Mouse (Mus musculus): ENCODE results near the gene Hist1h2ba.

Hist1h2ba gene

GRCm38 (mm10) chr13:23933421-23934210 is at the start of gene Hist1h2ba:
Gene Hist1h2ba, minus strand, starts transcription at chr13:23934156.
- DNase-seq (ENCODE audit: extremely low read depth, insufficient read length, low spot score), result peak; percentile 32

- no peak for DNase-seq (ENCODE audit: extremely low read depth, insufficient read length, low spot score)
These were observed 38.3 kb upstream of the Hist1h2ba start for GRCm38 (mm10) chr13:23972271-23972670.

GRCm38 (mm10) chr13:23971870-23972269 is 37.9 kb upstream of the Hist1h2ba start:
- no peak for DNase-seq (ENCODE audit: extremely low read depth, insufficient read length, low spot score)

DNA sequence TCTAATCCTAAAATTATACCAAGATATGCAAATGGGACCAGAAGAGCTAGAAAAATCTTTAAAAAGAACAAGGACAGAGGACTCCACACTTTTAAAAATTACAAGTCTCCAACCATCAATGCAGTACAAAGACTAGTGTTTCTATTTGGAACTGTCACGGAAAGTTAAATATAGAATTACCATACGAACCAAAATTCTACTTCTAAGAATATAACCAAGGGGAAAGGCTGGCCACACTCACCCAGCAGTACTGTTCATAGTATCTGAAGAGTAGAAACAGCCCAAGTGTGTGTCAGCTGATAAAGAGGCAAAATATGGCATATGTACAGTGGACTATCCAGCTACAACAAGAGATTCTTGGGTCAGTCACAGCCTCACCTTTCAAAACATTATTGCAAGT is 31.0 kb upstream of the Hist1h2ba start:
- no peak for DNase-seq (ENCODE audit: extremely low read depth, insufficient read length, low spot score)

- DNase-seq (ENCODE audit: extremely low read depth, insufficient read length, low spot score), result no peak
These were observed 25.8 kb upstream of the Hist1h2ba start for GRCm38 (mm10) chr13:23959776-23960175.

- DNase-seq (ENCODE audit: extremely low read depth, insufficient read length, low spot score), result no peak
These were observed 17.0 kb upstream of the Hist1h2ba start for GRCm38 (mm10) chr13:23950928-23951327.

DNA sequence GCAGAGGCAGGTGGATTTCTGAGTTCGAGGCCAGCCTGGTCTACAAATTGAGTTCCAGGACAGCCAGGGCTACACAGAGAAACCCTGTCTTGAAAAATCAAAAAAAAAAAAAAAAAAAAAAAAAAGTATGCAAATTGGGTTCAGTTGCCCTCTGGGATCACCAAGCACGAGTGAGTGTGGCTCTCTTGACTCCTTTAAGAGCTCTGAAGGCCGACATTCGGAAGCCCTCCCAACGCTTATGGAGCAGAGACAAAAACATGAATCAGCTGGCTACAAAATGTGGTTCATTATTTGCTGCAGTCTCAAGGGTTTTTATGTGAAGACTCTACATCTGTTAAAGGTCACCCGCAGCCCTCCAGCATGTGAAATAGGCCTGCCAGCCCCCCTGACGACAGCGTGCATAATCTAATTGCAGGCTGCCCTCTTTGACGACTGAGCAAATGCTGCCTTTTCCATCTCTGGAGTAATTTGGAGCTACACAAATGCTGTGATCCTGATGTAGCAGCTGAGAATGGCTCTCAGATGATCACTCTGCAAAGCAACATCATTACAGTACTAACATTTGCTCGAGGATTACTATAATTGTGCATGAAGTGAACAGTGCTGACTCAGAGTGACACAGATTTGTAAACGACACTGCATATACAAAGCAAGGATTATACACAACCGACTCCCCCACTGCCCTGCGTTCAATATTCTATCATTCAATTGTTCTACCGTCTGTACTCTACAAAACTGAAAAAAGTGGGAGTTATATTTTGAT is 15.7 kb upstream of the Hist1h2ba start:
- no peak for DNase-seq (ENCODE audit: extremely low read depth, insufficient read length, low spot score)

GRCm38 (mm10) chr13:23946254-23946653 is 12.3 kb upstream of the Hist1h2ba start:
- DNase-seq (ENCODE audit: extremely low read depth, insufficient read length, low spot score), result no peak

DNA sequence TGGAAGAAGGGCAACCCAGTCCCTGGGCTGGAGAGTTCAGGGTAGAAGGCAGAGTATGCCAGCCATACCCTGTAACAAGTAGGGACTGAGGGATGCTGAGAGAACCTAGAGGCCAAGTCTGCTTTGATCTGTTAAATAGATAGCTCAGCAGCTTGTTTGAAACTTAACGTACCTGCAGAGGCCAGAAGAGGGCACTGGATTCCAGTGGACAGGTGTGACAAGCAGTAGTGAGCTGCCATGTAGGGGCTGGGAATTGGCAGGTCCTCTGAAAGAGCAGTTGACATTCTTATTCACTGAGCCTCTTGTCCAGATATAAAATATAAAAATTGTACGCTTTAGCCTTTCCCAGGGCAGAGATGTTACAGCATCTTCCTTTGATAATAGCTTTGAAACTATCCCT is 8.9 kb upstream of the Hist1h2ba start:
- no peak for DNase-seq (ENCODE audit: extremely low read depth, insufficient read length, low spot score)

GRCm38 (mm10) chr13:23940291-23940690 is 6.3 kb upstream of the Hist1h2ba start:
- DNase-seq (ENCODE audit: extremely low read depth, insufficient read length, low spot score), result no peak

GRCm38 (mm10) chr13:23938699-23939098 is 4.7 kb upstream of the Hist1h2ba start:
- no peak for DNase-seq (ENCODE audit: extremely low read depth, insufficient read length, low spot score)

DNA sequence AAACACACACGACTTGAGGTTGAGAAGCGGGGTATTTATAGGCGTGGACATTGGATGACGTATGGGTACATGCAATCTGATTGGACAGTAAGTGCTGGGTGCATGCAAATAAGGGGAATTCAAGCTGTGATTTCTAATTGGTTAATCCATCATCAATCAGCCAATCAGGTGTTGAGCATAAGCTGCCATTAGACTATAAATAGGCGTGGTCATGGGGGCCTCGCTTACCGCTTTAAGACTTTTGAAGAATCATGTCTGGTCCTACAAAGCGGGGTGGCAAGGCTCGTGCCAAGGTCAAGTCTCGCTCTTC is 210 bp upstream of the Hist1h2ba start, which contains the start of gene Hist1h2aa:
Gene Hist1h2aa, plus strand, starts transcription at position 252 of the 310 bp plus-strand sequence.
- no peak for DNase-seq (ENCODE audit: extremely low read depth, insufficient read length, low spot score)

DNA sequence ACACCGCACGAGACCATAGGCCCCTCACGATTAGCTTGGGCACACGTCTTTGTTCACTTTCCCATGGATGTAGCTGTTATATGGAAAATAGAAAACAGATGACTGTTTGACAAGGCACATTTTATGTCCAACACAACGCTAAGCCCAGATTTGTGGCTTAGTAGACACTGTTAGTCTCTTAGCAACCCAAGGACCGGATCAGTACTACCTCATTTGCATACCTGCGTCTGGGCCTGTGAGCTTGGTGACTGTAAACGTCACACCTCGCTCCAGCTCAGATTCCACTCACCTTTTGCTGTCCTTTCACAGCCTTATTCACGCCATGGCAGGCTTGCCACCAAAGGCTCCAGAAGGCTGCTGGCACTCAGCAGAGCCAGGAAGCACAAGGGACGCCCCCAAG is 3.1 kb downstream of the Hist1h2ba start:
- DNase-seq (ENCODE audit: extremely low read depth, insufficient read length, low spot score), result no peak

DNA sequence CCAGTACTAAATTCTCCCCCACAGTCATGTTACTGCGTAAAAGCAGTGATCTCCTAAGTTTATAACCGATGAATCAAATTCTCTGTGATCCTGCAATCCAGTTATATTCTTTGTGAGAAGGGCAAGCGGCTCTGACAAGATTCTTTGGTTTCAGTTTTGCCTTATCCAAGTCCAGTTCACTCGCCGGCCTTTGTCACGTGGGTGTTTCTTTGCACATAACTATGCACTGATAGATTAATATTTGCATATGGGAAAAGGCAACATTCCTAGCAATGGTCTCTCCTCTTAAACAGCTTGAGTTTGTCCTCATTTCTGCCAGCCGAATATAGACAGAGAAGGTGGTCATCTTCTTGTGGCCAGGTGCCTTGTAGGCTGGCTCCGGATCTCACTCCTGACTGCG is 3.5 kb downstream of the Hist1h2ba start:
- DNase-seq (ENCODE audit: extremely low read depth, insufficient read length, low spot score), result no peak

- no peak for DNase-seq (ENCODE audit: extremely low read depth, insufficient read length, low spot score)
These were observed 5.3 kb downstream of the Hist1h2ba start for GRCm38 (mm10) chr13:23928637-23929036.

DNA sequence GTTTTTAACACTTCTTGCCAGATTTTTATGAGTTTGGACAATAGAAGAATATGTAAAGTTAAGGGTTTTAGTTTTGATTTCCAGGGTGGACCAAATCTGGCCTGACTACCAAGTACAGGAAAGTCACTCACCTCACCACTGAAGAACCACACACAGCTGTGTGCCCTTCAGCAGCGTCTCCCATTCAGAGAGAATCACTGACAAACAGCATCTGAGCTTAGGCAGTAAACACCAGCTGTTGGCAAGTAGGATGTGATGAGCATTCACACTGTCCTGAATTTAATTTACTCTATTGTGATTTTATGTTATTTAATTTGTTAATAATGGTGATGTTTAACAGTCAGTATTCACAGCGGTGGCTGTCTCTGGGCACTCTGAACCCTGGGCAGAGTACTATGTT is 8.2 kb downstream of the Hist1h2ba start:
- DNase-seq (ENCODE audit: extremely low read depth, insufficient read length, low spot score), result no peak

GRCm38 (mm10) chr13:23917674-23918073 is 16.3 kb downstream of the Hist1h2ba start:
- DNase-seq (ENCODE audit: extremely low read depth, insufficient read length, low spot score), result no peak

GRCm38 (mm10) chr13:23916132-23916531 is 17.8 kb downstream of the Hist1h2ba start:
- no peak for DNase-seq (ENCODE audit: extremely low read depth, insufficient read length, low spot score)

DNA sequence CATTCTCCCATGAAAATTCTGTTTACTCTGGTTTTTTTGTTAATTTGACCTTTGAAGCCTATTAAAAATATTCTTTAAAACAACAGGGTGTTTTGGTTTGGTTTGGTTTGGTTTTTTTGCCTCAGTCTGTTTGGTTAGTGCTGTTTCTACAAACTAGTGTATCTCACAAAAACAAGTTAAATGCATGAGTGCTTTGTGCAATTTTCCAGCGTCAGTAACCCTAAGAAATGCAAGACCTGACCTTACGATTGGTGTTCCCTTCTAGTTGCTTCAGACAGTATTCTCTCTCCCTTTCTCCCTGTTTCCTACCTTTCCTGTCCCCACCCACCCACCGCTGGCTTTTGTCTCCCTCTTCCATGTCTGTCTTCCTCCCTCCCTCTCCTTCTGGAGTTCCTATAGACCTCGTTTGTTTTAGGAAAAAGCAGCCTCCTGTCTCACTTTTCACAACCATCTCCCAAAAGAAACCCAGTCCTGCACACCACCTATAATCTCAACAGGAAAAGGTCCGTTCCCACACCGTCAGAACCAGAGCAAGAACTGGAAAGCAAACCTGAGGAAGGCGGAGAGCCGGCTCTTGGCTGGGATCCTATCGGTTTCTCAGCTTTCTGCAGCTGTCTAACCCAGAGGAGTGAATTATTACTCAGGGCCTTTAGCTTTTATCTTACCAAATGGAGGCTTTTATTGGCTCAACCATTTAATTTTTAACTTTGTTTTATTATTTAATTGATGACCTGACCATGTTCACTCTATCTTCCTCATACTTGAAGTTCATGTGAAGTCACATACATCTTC is 19.4 kb downstream of the Hist1h2ba start, which contains the start of gene Slc17a4:
Gene Slc17a4, minus strand, starts transcription at position 634 of the 792 bp plus-strand sequence.
- no peak for DNase-seq (ENCODE audit: extremely low read depth, insufficient read length, low spot score)

- DNase-seq (ENCODE audit: extremely low read depth, insufficient read length, low spot score), result no peak
These were observed 20.1 kb downstream of the Hist1h2ba start for GRCm38 (mm10) chr13:23913791-23914306.

GRCm38 (mm10) chr13:23911335-23911734 is 22.6 kb downstream of the Hist1h2ba start:
- DNase-seq (ENCODE audit: extremely low read depth, insufficient read length, low spot score), result no peak
